Mouse (Mus musculus): ENCODE data around the gene Tmem132c. TPM values are rescaled to one million over a fixed set of nuclear protein-coding genes. Genes with fewer than 3 reads are reported as not detected.
"Not testable (repeated sequence)": the region's sequence is repeated elsewhere in the genome, so short reads cannot be mapped to it uniquely, and the experiment has no call there.

Tmem132c gene
- polyA plus RNA-seq, 3 experiments from 2014 or later: 0.26 TPM; not detected in 2

DNA sequence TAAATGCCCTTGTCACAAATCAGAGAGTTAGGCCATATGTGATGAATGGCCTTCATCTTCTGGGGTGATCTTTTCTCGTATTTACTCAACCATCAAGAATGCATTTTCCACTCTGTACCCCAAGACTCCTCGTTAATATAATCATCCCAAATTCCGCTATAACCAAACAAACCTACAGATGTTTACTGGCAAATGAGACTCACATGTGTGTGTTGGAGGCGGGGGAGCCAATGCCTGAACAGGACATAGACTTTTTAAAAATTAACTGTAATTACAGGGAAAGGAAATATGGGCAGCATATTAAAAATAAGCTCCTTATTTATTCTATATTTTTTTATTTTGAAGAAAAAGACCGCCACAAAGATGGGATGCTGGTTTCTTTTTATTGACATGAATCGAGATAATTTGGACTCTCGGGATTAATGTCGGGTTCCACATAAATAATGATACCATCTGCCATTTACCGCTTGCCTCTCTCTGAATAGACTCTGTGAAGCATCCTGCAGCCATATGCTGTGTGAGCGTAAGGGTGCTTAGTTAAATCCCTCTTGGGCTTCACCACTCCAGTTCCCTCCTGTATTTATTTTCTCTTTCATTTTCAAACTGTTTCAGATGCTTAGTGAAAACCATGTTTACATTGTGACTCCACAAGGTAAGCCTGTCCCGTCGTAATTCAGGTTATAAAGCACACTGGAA, 105.6 kb downstream of the Tmem132c start:
- no peak for ATAC-seq

DNA sequence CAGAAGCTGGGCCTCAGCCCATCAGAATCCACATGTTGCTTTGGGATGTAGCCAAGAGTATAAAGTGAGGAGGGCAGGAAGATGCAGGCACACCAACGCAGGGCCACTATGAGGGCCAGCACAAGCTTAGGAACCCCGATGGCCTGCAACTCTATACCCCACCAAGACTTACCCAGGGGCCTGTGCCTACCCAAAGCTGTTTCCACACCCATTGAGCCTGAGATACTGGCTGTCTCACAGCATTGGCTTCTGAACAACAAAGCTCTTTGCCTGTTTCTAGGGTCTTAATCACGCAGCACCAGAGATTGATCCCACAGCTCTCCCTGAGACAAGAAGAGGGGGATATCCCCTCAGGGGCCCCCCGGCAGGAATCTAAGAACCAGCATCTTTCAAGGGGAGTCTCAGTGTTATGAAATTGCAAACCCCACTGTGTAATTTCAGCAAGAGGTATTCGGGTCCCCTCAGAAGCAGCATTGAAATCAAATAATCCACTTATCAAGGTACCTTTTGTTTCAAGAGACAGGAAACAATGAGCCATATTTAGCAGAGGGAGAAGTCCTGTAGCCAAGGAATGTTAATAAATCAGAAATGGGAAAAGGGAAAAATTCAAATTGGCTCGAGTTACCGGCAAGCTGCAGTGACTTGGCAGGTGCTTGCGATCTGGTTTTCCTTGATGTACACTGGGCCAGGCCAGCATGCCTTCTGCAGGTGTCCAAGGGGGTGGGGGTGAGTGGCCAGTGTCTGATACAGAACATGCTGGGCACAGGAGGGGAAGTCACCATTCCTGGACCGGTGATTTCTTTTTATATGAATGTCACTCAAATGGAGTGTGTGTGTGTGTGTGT, 107.8 kb downstream of the Tmem132c start:
- no peak for ATAC-seq

DNA sequence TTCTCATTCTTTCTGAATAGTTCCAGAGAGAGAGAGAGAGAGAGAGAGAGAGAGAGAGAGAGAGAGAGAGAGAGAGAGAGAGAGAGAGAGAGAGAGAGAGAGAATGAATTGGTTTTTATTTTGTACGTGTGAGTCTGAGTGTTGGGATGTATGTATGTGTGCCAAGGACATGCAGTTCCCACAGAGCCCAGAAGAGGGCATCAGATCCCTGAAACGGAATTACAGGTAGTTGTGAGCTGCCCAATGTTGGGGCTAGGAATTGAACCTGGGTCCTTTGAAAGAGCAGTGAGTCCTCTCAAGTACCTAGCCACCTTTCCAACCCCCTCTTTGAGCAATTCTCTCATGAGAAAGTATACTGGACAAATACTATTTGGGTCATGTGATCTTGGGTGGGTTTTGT, 111.4 kb downstream of the Tmem132c start:
- no peak for ATAC-seq

DNA sequence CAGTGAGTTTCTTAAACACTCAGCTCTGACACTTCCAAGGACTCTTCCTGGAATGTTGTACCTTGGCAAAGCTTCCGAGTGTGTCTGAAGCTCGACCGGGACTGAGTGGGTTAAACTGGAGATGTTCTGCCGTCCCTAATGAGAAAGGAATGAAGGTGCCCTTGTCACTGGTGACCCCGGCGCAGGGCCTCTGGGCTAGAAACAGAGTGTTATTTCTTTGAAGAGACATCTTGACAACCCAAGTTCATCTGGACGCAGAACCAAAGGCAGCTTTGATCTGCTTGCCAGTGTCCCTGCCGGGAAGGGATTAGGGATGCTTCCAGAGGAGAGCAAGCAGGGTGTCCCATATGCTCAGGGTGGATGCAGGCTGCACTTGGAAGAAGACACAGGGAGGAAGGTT, 114.2 kb downstream of the Tmem132c start:
- no peak for ATAC-seq

DNA sequence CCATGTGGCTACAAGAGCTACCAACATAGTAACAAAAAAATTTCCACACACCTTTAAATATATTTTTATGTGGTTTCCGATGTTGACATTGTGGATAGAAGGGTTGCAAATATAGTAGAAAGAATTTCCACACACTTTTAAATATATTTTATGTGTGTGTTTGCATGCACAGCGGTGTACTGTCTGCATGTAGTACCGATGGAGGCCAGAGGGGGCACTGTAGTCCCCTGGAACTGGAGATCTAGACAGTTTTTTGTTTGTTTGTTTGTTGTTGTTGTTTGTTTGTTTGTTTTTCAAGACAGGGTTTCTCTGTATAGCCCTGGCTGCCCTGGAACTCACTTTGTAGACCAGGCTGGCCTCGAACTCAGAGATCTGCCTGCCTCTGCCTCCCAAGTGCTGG, 116.3 kb downstream of the Tmem132c start:
- not testable (repeated sequence) for ATAC-seq

DNA sequence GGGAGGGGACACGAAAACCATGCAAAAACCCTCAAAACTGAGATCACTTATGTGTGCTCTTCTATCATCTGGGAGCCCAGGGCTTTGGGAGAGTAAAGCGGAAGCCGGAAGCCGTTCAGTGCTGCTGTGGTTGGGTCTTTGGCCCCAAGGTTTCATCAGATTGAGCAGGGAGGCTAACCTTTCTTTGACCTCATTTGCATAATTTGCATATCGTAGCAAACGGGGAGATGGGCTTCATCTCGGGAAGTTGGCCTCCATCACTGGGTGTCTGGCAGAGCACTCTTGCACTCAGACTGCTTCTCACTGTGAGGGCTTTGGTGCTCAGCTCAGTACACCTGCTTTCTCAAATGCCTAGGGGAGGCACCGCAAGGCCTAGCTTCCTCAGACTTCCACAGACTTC, 119.5 kb downstream of the Tmem132c start:
- ATAC-seq: no peak

DNA sequence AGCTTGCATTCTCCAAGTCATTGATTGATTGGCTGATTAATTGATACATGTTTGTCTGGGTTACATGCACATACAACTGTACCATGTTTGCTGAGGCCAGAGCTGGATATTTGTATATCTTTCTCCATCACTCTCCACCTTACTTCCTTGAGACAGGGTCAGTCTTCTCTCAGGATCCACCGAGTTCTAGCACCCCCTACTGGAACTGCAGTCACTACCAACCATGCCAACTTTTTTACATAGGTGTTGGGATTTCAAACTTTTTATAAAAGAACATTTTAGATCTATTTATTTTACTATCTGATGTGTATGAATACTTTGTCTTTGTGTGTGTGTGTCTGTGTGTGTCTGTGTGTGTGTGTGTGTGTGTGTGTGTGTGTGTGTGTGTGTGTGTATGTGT, 123.5 kb downstream of the Tmem132c start:
- ATAC-seq: no peak

DNA sequence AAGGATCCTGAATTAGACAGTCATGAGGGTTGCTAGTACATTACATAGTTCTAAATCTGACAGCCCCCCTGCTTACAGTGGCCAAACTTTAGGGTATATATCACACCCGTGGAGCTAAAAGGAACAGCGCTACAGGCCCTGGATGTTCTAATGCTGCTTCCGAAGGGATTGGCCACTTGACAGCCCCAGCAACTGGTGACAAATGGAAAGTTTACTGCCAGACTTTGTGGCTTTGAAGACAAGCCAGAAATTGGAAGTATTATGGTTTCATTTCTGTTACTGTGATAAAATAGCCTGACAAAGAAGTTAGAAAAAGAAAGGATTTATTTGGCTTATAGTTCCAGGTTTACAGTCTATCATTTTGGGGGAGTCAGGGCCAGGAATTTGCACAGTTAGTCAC, 126.6 kb downstream of the Tmem132c start:
- no peak for ATAC-seq

DNA sequence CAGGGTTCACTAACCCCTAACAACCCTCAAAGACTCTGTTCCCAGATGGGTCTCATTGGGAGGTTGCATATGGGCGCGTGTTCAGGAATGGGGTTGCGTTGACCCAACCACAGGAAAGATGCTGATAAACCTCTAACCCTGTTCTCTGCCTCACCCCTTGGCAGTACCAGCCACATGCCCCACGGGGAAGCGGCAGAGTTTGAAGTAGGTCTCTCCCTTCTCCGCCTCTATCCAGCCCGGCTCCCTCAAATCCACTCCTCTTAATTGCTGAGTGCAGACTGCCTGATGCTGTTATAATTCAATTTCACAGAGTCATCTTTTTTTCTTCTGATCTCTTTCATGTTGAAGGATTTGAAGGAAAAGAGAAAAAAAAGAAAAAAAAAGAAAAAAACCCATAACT, 128.2 kb downstream of the Tmem132c start:
- ATAC-seq: no peak

DNA sequence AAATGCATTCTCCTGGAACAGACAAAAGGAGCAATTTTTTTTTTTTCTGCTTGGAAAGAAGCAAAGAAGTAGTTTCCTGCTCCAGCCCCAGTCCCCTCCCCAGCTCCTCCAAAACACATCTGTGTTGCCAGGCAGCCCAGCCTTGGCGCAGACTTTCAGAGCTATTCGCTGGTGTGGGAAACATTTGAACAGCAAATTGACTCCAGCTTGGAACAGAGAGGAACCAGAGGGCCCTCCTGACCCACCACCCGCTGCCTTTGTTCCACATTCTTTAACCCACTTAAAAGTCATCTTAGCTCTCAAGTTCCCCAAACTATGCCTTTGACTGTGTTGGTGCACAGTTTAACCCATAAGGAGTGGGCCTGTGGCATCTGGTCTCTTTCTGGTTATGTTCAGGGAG, 128.9 kb downstream of the Tmem132c start:
- ATAC-seq: no peak

DNA sequence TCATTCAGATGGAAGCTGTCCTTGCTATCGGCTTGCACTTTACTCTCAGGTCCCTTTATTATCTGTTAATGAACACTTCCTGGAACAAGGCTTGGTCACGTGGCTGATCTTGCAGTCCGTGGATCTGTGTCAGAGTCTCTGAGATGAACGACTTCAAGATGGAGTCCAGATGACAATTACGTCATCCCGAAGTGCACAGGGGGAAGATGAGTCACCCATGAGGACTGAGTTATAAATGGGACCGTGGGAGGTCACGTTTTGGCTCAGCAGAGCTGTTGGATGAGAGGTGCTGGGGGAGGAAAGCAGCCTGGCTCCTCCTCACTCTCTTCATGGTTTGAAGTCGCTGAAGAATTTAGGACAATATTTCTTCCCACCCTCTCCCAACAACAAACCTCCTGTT, 132.6 kb downstream of the Tmem132c start:
- no peak for ATAC-seq

DNA sequence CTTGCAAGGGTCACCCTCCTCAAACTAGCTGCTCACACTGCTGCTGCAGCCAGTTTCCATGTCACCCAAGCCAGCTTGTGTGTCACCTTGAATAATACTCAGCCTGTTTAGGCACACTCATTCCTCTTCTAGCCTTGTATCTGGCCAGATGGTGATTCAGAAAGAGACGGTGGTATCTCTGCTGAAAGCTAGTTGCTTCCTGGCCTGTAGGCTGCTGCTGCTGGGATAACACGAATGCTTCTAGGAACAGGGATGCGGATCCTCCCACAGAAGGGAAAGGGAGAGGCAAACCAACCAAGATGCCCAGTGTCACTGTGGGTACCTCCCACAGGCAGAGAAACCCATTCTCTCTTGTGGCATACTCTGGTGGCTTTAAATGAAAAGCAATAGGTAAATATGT, 134.0 kb downstream of the Tmem132c start:
- ATAC-seq: no peak

DNA sequence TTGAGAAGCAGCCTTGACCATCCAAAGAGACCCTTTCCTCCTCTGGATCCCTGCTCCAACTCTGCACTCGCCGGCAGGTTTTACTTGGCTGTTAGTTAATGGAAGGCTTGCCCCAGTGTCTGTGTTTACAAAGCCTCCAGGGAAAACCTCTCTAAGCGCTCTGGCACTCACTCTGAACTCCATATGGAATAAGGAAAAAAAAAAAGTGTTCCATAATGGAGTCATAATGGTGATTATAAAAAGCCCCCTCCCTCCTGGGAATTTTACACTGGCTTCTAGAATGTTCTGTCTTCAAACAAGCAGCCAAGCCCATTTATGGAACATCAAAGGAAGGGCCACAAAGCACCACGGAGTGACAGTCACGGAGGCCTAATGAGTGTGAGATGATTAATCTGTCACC, 136.9 kb downstream of the Tmem132c start:
- no peak for ATAC-seq

DNA sequence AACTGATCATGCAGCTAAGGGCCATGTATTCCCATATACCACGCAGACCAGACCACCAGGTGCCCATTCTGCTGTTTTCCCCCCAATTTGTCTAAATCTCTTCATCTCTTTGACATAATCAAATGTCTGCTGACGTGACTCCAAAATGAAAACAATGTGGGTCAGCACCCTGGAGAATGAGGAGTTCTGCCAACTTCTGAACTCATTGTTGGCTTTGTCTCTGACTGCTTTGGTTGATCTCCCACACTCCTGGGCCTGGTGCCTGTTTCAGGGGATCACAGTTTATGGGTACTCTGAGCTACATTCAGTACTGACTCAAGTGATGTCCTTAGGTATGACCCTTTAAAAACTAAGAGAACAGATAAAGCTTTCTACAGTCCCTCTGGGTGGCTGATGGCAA, 137.7 kb downstream of the Tmem132c start:
- ATAC-seq: no peak

DNA sequence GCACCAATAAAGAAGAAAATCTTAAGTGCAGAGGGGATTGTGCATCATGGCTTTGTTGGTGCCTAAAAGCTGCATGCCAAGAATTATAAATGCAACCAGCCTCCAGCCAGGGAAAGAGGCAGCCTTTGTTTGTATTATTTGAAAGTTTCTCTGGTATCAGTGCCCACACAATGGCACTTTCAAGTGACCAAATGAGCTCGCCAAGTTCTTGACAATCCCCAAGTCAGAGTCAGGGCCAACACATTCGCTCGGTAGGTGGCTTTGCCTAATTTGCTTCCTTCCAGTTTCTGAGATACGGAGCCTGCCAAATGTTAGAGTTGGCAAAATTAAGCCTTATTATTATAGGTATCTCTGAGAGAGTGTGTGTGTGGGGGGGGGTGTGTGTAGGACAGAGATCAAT, 139.6 kb downstream of the Tmem132c start:
- no peak for ATAC-seq

DNA sequence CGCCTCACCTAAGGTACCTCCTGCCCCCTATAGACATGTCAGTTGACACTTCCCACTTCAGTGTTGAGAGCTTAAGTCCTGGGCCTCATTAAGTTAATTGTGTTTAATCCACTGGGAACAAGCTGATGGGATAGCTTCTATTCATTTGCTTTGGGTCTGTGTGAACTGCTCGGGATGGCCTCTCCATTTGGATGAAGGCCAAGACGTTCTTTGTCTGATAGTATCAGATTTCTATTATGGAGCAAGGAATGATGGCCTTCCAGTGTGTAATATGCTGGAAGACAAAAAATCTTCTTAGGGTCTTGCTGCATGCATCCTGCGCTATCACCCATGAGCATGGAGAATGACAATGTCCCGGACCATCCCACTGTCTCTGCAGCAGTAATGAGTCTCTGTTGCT, 141.0 kb downstream of the Tmem132c start:
- ATAC-seq: no peak

DNA sequence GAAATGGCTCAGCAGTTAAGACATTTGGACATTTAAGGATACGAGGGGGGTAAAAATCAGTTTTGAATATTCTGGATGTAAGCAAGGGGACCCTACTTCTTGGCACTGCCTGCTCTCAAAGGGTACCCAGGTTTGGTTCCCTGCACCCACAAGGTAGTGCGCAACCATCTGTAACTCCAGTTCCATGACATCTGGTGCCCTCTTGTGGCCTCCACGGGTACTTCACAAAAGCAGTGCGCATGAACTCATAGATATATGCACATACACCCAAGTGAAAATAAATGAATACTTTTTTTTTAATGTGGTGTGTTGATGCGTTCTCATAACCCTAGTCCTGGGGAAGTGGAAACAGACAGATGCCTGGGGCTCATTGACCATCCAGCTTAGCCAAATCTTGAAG, 149.6 kb downstream of the Tmem132c start:
- no peak for ATAC-seq

DNA sequence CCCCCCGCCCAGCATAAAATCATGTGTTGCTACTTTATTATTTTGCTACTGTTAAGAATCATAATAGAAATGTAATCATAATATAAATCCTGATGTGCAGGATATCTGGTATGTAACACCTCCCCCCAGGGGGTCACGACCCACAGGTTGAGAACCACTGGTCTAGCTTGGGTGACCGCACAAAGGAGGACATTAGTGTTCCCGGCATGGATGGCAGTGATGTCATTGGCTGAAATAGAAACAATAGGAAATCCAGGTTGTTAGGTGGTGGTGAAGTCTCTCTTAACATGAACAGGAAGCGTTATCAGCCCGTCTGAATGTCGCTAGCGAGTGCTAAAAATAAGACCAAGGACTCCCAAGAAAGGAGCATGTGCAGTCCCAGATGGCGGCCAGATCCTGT, 155.3 kb downstream of the Tmem132c start:
- no peak for ATAC-seq

DNA sequence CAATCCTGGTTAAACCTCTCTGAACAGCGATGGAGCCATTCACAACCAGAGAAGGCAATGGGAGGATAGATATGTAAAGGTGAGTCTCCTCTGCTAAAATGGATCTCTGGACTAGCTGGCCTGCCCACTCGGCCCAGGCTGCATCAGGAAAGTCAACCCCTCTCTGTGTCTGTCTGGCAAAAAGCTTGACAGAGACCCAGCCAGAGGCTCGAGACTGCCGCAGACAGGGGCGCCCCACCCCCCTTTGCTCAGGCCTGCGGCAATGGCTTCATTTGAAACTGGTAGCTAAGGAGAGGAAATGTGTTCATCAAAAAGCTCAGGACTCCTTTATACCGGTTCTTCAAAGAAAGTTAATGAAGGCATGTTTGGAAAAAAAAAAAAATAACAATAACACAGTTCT, 156.4 kb downstream of the Tmem132c start:
- ATAC-seq: no peak

DNA sequence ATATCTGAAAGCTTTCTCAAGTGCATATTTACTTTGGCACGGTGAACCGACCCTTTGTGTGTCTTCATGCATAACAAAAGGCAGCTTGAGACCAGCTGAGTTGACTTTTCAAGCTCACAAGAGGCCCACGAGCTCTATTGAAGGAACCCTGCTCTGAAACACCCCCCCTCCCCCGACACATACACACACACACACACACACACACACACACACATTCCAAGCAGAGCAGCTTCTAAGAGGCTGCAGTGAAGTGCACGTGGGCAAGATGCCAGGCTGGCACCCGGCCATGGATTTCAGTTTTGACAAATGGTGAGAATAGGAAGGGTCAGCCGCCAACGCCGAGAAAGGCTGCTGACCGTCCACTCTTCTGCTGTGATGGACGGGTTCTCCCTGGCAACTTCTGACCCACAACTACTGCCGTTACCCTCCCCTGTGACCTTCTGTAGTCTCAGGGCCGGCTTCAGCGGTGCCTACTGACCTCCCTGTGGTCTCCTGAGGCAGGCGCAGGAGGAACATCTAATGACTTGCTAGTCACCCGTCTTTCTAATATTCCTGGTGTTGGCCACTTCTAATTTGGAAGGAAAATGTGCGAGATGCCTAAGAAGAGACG, 163.9 kb downstream of the Tmem132c start:
- ATAC-seq: no peak

DNA sequence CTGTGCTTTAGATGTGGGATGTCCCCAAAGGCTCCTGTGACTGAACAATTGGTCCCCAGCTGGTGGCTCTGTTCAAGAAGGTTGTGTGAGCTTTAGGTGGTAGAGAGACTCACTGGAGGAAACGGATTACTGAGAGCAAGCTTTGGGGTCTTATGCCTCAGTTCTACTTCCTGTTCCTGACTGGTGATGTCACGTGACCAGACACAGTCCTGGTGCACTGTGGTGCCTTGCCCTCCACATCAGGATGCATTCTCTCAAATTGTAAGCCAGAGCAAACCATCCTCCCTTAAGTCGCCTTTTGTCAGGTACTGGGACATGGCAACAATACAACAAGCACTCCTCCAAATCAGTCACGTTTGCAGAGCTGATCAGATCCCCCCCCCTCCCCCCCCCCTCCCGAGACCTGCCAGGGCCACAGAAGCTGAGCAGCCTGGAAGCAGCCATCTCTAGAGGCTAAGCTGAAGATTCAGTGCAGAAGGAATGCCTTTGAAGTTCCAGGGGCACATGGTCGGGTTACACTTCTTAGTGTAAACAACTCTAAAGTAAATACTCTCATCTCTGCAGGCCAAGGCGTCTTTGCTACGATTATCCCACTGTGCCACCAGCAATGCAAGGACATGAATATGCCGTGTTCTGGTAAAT, 164.5 kb downstream of the Tmem132c start:
- no peak for ATAC-seq

DNA sequence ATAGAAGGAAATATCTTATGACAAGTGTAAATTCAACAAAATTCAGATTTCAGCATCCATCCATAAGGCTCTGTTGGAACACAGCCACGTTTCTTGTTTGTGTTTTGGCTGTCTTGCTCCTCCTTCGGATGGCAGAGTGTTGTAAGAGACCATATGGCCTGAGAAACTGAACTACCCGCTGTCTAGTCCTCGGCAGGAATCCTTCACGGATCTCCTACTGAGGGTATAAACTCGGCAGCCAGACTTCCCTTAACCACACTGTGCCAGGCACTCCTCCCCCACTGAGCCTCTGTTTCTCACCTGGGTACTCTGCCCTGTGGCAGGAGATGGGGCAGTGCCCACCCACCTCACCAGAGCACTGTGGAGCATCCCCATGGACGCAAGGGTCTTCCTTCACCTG, 174.9 kb downstream of the Tmem132c start:
- no peak for ATAC-seq

DNA sequence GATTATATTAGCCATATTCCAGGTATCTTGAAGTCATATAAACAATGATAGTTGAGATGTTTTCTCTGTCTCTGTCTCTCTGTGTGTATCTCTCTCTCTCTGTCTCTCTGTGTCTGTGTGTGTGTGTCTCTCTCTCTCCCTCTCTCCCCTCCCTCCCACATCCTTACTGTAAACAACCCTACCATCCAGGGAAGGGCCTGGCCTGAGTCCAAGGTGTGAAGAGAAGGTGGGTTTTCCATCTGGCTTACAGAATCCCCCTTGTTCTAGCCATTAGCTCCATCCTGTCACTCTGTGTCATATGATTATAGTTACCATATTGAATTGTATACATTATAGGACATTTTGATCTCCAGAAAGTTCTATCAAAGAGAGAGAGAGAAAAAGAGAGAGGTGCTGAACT, 182.3 kb downstream of the Tmem132c start:
- no peak for ATAC-seq
